Mouse (Mus musculus) C2C12 (cell line): ENCODE results near the gene Gm29094.
"Not testable (repeated sequence)": the region's sequence is repeated elsewhere in the genome, so short reads cannot be mapped to it uniquely, and the experiment has no call there.

ENCODE experiments used
- CTCF ChIP-seq: IDR thresholded peaks from one replicate; pipeline ENCODE4 v1.5.1; 2011; ENCODE audit not compliant: control insufficient read depth, insufficient read depth, insufficient read length
- MAX ChIP-seq: IDR thresholded peaks from one replicate; pipeline ENCODE4 v1.6.1; 2011; ENCODE audit warnings: mild to moderate bottlenecking, control low read depth
- MYOG ChIP-seq: IDR thresholded peaks from one replicate; pipeline ENCODE4 v1.6.1; 2011; ENCODE audit not compliant: control insufficient read depth, insufficient read length; ENCODE audit errors: extremely low read depth
- USF1 ChIP-seq: IDR thresholded peaks from one replicate; pipeline ENCODE4 v1.6.1; 2011; ENCODE audit warnings: low read depth, mild to moderate bottlenecking, control low read depth, moderate library complexity

GRCm38 (mm10) chr9:89237131-89237530, 38.0 kb downstream of the Gm29094 start:
- TF ChIP-seq MYOG, USF1, CTCF, MAX: not testable (repeated sequence)
